Mouse (Mus musculus) embryonic facial prominence, embryonic 13.5 days (tissue): ENCODE results near the gene Shroom1. TPM values are rescaled to one million over a fixed set of nuclear protein-coding genes. Genes with fewer than 3 reads are reported as not detected.

Source experiments
- ATAC-seq: fragments of 200-750 bp; cut with Nextera tagmentation; 2 replicates; pipeline ENCODE4 v1.8.0; 2017; ENCODE audit warnings: low read depth; ENCODE audit not compliant: insufficient number of reproducible peaks, insufficient read depth, low FRiP score, low TSS enrichment
- H3K27ac ChIP-seq: fragments of 300-500 bp; sonication (generic); 2 replicates; pipeline ENCODE4 v1.5.1; 2015; ENCODE audit warnings: moderate library complexity, mild to moderate bottlenecking, inconsistent platforms
- H3K27me3 ChIP-seq: fragments of 300-500 bp; sonication (generic); 2 replicates; pipeline ENCODE4 v1.6.1; 2015; ENCODE audit warnings: mild to moderate bottlenecking, inconsistent platforms
- H3K36me3 ChIP-seq: fragments of 300-500 bp; sonication (generic); 2 replicates; pipeline ENCODE4 v1.6.1; 2015; ENCODE audit warnings: mild to moderate bottlenecking, inconsistent platforms
- H3K4me1 ChIP-seq: fragments of 300-500 bp; sonication (generic); 2 replicates; pipeline ENCODE4 v1.6.1; 2015; ENCODE audit warnings: inconsistent platforms
- H3K4me2 ChIP-seq: fragments of 300-500 bp; sonication (generic); 2 replicates; pipeline ENCODE4 v1.6.1; 2015; ENCODE audit warnings: moderate library complexity, mild to moderate bottlenecking, inconsistent platforms
- H3K4me3 ChIP-seq: fragments of 300-500 bp; sonication (generic); 2 replicates; pipeline ENCODE4 v1.5.1; 2015; ENCODE audit warnings: mild to moderate bottlenecking, inconsistent platforms
- H3K9ac ChIP-seq: fragments of 300-500 bp; sonication (generic); 2 replicates; pipeline ENCODE4 v1.6.1; 2015; ENCODE audit warnings: mild to moderate bottlenecking, inconsistent platforms
- H3K9me3 ChIP-seq: fragments of 300-500 bp; sonication (generic); 2 replicates; pipeline ENCODE4 v1.6.1; 2016; ENCODE audit warnings: inconsistent platforms
- WGBS: fragments of 180-500 bp; shearing (Covaris S2); methylation state at CpG from one replicate; pipeline ENCODE4 v1.1.7; 2015; ENCODE audit warnings: mixed read lengths; 5-methylcytosine and 5-hydroxymethylcytosine counted together
- polyA plus RNA-seq: library from polyadenylated mRNA; unstranded; fragments of >200 nt; fragmentation: Nextera tagmentation; extraction: Ambion mirVana; gene quantifications from 2 replicates; pipeline ENCODE4 v1.2.1, GENCODE M21; 2015

Gene Shroom1
- polyA plus RNA-seq, 1 experiment from 2014 or later, result 5.7 TPM

DNA sequence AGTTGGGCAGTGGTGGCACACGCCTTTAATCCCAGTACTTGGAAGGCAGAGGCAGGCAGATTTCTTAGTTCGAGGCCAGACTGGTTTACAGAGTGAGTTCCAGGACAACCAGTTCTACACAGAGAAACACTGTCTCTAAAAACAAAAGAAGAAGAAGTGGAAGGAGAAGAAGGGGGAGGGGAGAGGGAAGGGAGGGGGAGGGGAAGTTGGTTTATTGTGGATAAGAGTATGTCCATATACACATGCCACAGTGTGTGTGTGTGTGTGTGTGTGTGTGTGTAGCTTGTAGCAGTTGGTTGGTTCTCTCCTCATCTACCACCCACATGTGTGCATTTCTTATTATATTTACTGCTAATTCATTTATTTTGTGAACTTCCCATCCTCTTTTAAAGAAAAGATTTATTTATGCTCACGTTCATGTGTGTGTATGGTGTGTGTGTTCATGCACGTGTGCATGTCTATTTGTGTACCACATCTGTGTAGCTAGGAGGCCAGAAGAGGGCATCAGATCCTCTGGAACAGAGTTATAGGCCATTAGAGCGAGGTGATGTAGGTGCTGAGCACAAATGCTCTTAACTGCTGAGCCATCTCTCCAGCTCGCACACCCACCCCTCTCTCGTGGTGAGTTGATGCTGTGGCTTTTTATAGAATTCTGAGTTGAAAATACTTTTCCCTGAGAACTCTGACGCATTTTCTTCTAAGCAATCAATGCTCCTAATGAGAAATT, 45.2 kb downstream of the Shroom1 start:
- Histone ChIP-seq H3K4me3 (no peak overlapping the region), H3K36me3 (no peaks in the 10 kb centered on the region), H3K4me1 (peaks cover 13% of the 10 kb centered on the region; the same call in 1 of the 2 replicates), H3K9me3 (no peaks in the 10 kb centered on the region), H3K4me2 (no peak overlapping the region), H3K27ac (no peak overlapping the region), H3K27me3 (peaks cover 3% of the 10 kb centered on the region; the same call in 1 of the 2 replicates), H3K9ac (no peak overlapping the region)
- no peak for ATAC-seq
- WGBS, result 85% methylated on average over 8 of the region's 8 CpGs

DNA sequence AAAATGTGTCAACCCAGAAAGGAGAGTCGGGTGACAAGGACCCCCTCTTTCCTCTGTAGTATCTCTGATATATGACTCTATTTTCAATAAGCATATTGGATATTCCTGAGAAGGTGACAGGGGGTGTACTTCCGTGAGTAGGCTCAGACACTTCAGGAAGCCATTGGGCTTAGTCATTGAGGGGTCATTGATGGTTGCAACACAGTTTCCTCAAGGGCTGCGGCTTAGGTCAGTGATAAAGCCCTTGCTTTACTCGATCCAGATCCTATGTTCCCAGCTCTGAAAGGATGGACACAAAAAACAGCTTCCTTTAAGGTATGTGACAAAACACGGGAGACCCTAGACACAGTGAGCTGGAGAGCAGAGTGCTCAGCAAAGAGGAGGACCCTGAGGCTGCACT, 46.7 kb downstream of the Shroom1 start:
- Histone ChIP-seq H3K36me3 (no peaks in the 10 kb centered on the region), H3K4me1 (peaks cover 13% of the 10 kb centered on the region; the same call in 1 of the 2 replicates), H3K4me2 (no peak overlapping the region), H3K9me3 (no peaks in the 10 kb centered on the region), H3K27ac (no peak overlapping the region), H3K4me3 (no peak overlapping the region), H3K9ac (no peak overlapping the region), H3K27me3 (peaks cover 3% of the 10 kb centered on the region; the same call in 1 of the 2 replicates)
- 76% methylated on average over 5 of the region's 5 CpGs for WGBS
- ATAC-seq, result no peak

DNA sequence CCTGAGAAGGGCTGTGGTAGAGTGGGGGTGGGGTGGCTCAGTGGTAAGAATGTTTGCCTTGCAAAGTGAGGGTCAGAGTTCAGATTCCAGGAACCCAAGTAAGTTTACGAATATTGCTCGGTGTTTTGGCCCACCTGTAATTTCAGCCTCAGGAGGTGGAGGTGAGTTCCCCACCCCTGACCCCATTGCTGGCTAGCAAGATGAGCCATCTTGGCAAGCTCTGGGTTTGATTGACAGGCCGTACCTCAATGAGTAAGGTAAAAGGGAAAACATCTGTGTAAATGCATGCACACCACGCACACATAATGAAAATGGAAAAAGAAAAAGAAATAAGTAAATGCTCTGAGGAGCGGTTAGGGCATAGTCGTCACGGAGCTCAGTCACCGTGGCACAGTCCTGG, 47.4 kb downstream of the Shroom1 start:
- Histone ChIP-seq H3K27ac (no peak overlapping the region), H3K36me3 (no peaks in the 10 kb centered on the region), H3K4me2 (no peak overlapping the region), H3K27me3 (peaks cover 3% of the 10 kb centered on the region; the same call in 1 of the 2 replicates), H3K9ac (no peak overlapping the region), H3K4me1 (peaks cover 13% of the 10 kb centered on the region; the same call in 1 of the 2 replicates), H3K4me3 (no peak overlapping the region), H3K9me3 (no peaks in the 10 kb centered on the region)
- WGBS, result 83% methylated on average over 8 of the region's 8 CpGs
- no peak for ATAC-seq

DNA sequence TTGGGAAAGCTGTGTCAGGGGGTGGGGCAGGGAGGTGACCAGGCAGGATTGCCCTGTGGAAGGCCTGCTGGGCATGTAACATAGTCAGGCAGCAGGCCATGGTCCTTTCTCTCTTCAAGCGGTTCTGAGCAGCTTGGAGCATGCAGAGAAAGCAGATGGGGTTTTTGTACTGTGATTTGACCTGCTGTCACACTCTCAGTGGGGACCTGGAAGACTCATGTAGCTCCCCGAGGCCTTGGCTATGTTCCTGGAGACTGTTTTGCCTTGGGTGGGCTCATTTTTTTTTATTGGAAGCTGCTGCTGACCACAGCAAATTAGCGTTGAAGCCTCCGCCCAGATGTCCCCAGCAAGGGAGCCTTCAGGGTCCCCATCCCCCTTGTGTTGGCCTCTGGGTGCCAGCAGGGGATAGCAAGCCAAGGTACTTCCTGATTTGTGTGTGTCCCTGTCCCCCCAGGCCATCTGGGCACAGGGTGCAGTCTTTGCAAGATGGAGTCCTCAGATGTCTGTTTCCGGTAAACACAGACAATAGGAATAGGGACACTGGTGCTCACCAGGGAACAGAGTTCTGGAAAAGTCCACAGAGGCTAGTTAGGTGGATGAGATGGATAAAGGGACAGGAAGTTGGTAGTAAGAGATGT, 48.1 kb downstream of the Shroom1 start:
- Histone ChIP-seq H3K27ac (no peak overlapping the region), H3K4me3 (no peak overlapping the region), H3K27me3 (no peaks in the 10 kb centered on the region; the same call in 1 of the 2 replicates), H3K9me3 (no peaks in the 10 kb centered on the region), H3K4me2 (no peak overlapping the region), H3K36me3 (no peaks in the 10 kb centered on the region), H3K4me1 (peaks cover 13% of the 10 kb centered on the region; the same call in 1 of the 2 replicates), H3K9ac (no peak overlapping the region; the same call in 1 of the 2 replicates)
- WGBS, result 54% methylated on average over 5 of the region's 5 CpGs
- ATAC-seq, result no peak

DNA sequence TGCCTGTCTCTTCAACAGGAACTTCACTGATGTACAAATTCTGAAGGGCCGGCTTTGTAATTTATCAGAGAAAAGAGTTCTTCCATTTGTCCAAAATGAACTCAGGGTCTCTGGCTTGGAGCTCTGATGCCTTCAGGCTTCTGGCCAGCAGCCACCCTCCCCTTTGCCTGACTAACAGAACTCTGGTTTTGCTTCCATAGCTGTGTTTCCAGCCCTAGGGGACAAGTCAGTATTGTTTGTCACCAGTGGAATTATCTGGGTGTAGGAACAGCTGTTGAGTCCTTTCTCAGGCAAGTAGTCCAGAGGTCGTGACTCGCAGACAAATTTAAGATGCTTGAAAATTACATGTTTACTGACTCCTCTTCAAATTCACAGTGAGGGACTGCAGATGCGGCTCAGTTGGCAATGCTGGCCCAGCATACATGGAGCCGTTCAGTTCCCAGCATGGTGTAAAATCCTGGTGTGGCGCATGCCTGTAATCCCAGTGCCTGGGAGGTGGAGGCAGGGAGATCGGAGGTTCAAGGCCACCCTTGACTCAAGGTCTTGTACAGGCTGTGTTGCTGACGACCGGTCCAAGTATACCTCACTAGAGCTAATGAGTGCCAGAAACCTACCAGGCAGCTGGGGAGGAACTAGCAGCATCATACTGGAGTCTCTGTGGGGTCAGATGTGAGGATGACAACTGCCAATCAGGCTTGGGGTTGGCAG, 50.2 kb downstream of the Shroom1 start:
- Histone ChIP-seq H3K27me3 (no peaks in the 10 kb centered on the region), H3K36me3 (no peaks in the 10 kb centered on the region), H3K4me1 (peaks cover 6% of the 10 kb centered on the region; the same call in 1 of the 2 replicates), H3K9me3 (no peaks in the 10 kb centered on the region), H3K4me2 (no peak overlapping the region), H3K27ac (no peak overlapping the region), H3K9ac (no peak overlapping the region), H3K4me3 (no peak overlapping the region)
- ATAC-seq, result no peak
- 81% methylated on average over 9 of the region's 9 CpGs for WGBS

DNA sequence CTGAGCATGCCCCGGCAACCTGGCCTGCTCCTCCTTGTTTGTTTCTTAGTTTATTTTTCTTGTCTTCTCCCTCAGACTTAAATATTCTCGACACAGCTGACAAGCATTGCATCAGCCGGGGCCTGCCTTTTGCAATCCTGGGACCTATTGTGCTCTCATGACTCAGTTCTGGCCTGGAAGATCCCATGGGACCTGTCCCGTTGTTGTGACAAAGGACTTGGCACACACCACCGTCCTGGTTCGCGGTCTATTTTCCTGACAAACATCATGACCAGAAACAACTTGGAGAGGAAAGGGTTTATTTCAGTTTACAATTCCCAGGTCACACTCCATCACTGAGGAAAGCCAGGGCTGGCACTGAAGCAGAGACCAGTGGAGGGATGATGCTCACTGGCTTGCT, 51.1 kb downstream of the Shroom1 start:
- no peak for ATAC-seq
- Histone ChIP-seq H3K4me1 (peaks cover 6% of the 10 kb centered on the region; the same call in 1 of the 2 replicates), H3K9ac (no peak overlapping the region), H3K9me3 (no peaks in the 10 kb centered on the region), H3K4me2 (no peak overlapping the region), H3K27me3 (no peaks in the 10 kb centered on the region), H3K27ac (no peak overlapping the region), H3K4me3 (no peak overlapping the region), H3K36me3 (no peaks in the 10 kb centered on the region)
- WGBS, result 77% methylated on average over 7 of the region's 7 CpGs

DNA sequence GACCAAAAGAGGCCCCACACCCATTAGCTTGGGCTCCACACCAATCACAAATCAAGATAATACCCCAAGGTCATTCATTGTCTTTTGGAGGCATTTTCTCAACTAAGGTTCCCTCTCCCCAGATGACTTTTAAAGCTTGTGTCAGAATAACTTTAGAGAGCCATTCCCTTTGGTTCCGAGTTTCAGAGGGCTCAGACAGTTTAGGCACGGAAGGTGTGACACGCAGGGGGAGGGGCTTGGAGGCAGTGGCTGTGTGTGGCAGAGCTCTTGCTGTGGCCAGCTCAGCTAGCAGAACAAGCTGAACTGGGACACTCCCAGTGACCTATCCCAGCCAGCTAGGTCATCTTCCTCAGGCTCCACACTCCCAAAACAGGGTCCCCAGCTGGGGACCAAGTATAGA, 51.6 kb downstream of the Shroom1 start:
- no peak overlapping the region for H3K9ac ChIP-seq
- H3K4me1 ChIP-seq, result peaks cover 6% of the 10 kb centered on the region; the same call in 1 of the 2 replicates
- 49% methylated on average over 3 of the region's 3 CpGs for WGBS
- H3K9me3 ChIP-seq, result no peaks in the 10 kb centered on the region
- H3K4me3 ChIP-seq, result no peak overlapping the region
- no peak overlapping the region for H3K27ac ChIP-seq
- no peaks in the 10 kb centered on the region for H3K36me3 ChIP-seq
- no peaks in the 10 kb centered on the region for H3K27me3 ChIP-seq
- H3K4me2 ChIP-seq, result no peak overlapping the region
- no peak for ATAC-seq

DNA sequence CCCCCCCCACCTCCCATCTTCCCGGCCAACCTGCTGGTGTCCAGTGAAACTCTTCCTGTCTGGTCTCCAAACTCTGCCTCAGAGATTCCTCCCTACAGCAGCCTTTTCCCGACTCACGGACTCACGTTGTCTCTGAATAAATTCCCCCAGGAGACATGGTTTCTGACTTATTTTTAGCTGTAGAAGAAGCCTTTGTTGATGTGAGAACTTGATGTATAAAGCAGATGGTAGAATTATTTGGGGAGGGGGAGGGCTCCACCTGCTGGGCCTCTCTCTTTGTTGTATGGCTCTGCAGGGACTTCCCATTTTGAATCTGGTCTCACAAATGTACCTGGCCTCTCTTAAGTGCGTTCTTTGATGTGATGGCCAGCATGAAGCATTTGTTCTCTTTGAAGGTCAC, 53.3 kb downstream of the Shroom1 start:
- no peak for ATAC-seq
- 50% methylated on average over 5 of the region's 5 CpGs for WGBS

DNA sequence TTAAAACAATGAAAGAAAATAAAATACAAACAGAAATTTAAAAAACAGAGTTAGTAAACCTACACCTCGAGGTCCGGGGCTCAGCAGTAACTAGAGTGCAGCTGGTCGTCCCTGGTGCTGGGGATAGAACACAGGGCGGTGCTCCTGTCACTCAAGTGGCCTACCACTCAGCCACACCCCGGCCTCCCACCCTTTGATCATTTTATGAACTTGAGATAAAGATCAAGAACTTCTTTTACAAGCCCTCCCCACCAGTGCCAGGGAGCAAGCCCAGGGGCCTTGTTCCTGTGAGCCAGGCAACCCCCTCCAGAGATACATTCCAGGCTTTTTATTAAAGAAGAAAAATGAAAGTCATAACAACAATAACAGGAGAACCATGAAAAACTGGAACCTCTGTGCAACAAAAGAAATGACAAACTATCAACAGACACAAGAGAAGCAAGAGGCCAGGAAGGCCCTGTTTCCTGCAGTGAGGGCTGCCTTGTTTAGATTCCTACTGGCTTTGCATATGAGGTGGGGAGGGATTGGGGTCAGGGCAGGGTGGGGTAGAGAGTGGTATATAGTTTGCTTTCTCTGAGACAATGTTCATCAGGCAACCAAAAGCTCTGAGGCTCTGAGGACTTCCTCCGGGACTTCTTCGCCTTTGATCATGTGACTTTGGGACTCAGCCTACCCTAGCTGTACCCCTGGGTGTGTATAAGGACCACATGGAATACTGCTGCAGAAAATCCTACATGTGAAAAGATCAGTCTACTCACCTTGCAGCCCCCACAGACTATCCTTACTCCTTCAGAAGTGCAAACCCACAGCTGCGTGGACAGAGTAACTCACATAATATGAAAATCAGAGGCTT, 60.0 kb downstream of the Shroom1 start:
- H3K4me3 ChIP-seq, result no peak overlapping the region
- H3K27me3 ChIP-seq, result no peaks in the 10 kb centered on the region; the same call in 1 of the 2 replicates
- no peak overlapping the region for H3K4me2 ChIP-seq
- no peaks in the 10 kb centered on the region for H3K36me3 ChIP-seq
- 55% methylated on average over 8 of the region's 8 CpGs for WGBS
- H3K9me3 ChIP-seq, result no peaks in the 10 kb centered on the region
- H3K9ac ChIP-seq, result no peak overlapping the region
- H3K27ac ChIP-seq, result no peak overlapping the region; the same call in 1 of the 2 replicates
- H3K4me1 ChIP-seq, result peaks cover 30% of the 10 kb centered on the region
- ATAC-seq, result no peak

More for the DNA sequence above, 53.3 kb downstream of the Shroom1 start:
- Histone ChIP-seq H3K36me3 (no peaks in the 10 kb centered on the region), H3K4me1 (0 out of 2 replicates have a peak, but pooled peaks cover under 1% of the 10 kb centered on the region), H3K4me2 (no peak overlapping the region), H3K27me3 (no peaks in the 10 kb centered on the region), H3K9me3 (no peaks in the 10 kb centered on the region), H3K27ac (no peak overlapping the region), H3K4me3 (no peak overlapping the region), H3K9ac (no peak overlapping the region)
